Mouse (Mus musculus) olfactory bulb, adult 2 months (tissue): ENCODE results near the gene Fgfbp1.

Source experiments
- CTCF ChIP-seq: fragments of 200-500 bp; IDR thresholded peaks from 2 replicates; pipeline ENCODE4 v1.5.1; 2012; ENCODE audit warnings: low read depth, mild to moderate bottlenecking, low read length, moderate library complexity; ENCODE audit not compliant: insufficient read depth
- POLR2A ChIP-seq: fragments of 200-500 bp; IDR thresholded peaks from 2 replicates; pipeline ENCODE4 v1.6.1; 2012; ENCODE audit warnings: mild to moderate bottlenecking, low read depth, low read length, moderate library complexity; ENCODE audit not compliant: insufficient read depth

- TF ChIP-seq CTCF (no peak), POLR2A (no peak)
Observed at GRCm38 (mm10) chr5:43976821-43977561, 4.6 kb downstream of the Fgfbp1 start.
